Mouse (Mus musculus) forebrain, postnatal 0 days (tissue): ENCODE data around the gene Etfa. TPM values are rescaled to one million over a fixed set of nuclear protein-coding genes. Genes with fewer than 3 reads are reported as not detected.

ENCODE experiments used
- ATAC-seq: fragments of 200-750 bp; cut with Nextera tagmentation; 2 replicates; pipeline ENCODE4 v1.8.0; 2017; ENCODE audit warnings: mild to moderate bottlenecking, moderate library complexity
- DNase-seq: peaks from one replicate; pipeline ENCODE4 v3.0.0-alpha.2; 2015
- H3K27ac ChIP-seq: fragments of 300-500 bp; sonication (generic); 2 replicates; pipeline ENCODE4 v1.5.1; 2014; ENCODE audit warnings: low read depth, mild to moderate bottlenecking, antibody characterized with exemption, low read length, moderate library complexity, mixed read lengths
- H3K27me3 ChIP-seq: fragments of 300-500 bp; sonication (generic); 2 replicates; pipeline ENCODE4 v1.6.1; 2014; ENCODE audit warnings: mild to moderate bottlenecking, low read length, mixed read lengths; ENCODE audit not compliant: insufficient read depth
- H3K36me3 ChIP-seq: fragments of 300-500 bp; sonication (generic); 2 replicates; pipeline ENCODE4 v1.6.1; 2014; ENCODE audit warnings: mild to moderate bottlenecking, moderate library complexity; ENCODE audit not compliant: insufficient read depth
- H3K4me1 ChIP-seq: fragments of 300-500 bp; sonication (generic); 2 replicates; pipeline ENCODE4 v1.6.1; 2014; ENCODE audit warnings: antibody characterized with exemption; ENCODE audit not compliant: insufficient read depth
- H3K4me2 ChIP-seq: fragments of 300-500 bp; sonication (generic); 2 replicates; pipeline ENCODE4 v1.6.1; 2014; ENCODE audit warnings: low read depth, mild to moderate bottlenecking, moderate library complexity
- H3K4me3 ChIP-seq: fragments of 300-500 bp; sonication (generic); 2 replicates; pipeline ENCODE4 v1.5.1; 2014; ENCODE audit warnings: low read depth, low read length, mixed read lengths
- H3K9ac ChIP-seq: fragments of 300-500 bp; sonication (generic); 2 replicates; pipeline ENCODE4 v1.6.1; 2014; ENCODE audit warnings: mild to moderate bottlenecking
- H3K9me3 ChIP-seq: fragments of 300-500 bp; sonication (generic); 2 replicates; pipeline ENCODE4 v1.6.1; 2016; ENCODE audit warnings: low read length
- CTCF ChIP-seq: sonication (generic); IDR thresholded peaks from 2 replicates; pipeline ENCODE4 v1.5.1; 2016; ENCODE audit warnings: antibody characterized with exemption, control low read depth, low read depth
- WGBS: fragments of 180-500 bp; shearing (Covaris S2); extraction: QIAGEN DNeasy Blood & Tissue Kit; methylation state at CpG from one replicate; pipeline ENCODE4 v1.1.7; 2014; 5-methylcytosine and 5-hydroxymethylcytosine counted together
- polyA plus RNA-seq: library from polyadenylated mRNA; unstranded; fragments of >200 nt; fragmentation: Nextera tagmentation; extraction: Ambion mirVana; gene quantifications from 2 replicates; pipeline ENCODE4 v1.2.1, GENCODE M21; 2015
- total RNA-seq: library from RNA; depleted of rRNA; stranded (reverse); fragments of >200 nt; gene quantifications from 2 replicates; pipeline ENCODE4 v1.2.3, GENCODE M21; 2014

The Etfa gene
- total and polyA plus RNA-seq, 2 experiments from 2014 or later, result 17.9 to 96.0 TPM

DNA sequence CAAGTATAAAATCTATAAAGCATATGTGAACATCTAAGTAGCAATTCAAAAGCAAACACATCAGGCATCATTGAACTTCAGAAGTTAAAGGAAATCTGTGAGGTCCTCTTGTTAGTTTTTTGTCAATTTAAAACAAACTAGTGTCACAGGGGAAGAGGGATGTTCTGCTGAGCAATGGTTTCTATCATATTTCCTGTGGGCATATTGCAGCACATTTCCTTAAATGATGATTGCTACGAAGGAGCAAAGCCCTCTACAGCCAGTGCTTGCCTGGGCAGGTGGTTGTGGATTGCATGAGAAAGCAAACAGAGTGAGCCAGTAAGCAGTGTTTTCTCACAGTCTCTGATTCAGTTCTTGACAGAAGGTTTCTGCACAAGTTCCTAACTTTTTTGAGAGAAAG is 36.0 kb downstream of the Etfa start:
- Histone ChIP-seq H3K9me3 (no peaks in the 10 kb centered on the region), H3K27ac (no peak overlapping the region), H3K4me1 (no peaks in the 10 kb centered on the region), H3K4me3 (no peak overlapping the region), H3K9ac (no peak overlapping the region), H3K36me3 (no peaks in the 10 kb centered on the region), H3K27me3 (no peaks in the 10 kb centered on the region), H3K4me2 (no peak overlapping the region)
- ATAC-seq, result no peak
- TF ChIP-seq CTCF, result no peak
- 89% methylated on average over 1 of the region's 1 CpGs for WGBS
- DNase-seq, result no peak

DNA sequence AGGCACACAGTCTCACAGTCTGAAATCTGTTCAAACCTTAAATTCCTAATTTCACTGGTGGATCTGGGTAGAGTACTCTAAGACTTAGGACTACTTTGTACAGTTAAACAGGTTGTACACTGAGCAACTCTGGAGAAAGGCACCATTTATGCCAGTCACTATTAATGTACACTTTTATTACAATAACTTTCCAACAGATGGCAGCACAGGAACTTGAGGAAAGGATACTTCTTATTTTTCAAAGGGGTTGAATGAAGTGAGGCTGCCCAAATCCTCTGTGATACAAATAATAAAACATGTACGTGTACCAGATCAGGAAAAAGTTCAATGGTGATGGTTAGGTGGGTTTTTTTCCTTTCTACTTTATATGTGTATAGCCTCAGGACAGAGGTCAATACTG is 43.6 kb downstream of the Etfa start:
- no peak overlapping the region for H3K4me3 ChIP-seq
- no peaks in the 10 kb centered on the region for H3K9me3 ChIP-seq
- no peaks in the 10 kb centered on the region for H3K27me3 ChIP-seq
- no peak overlapping the region for H3K9ac ChIP-seq
- H3K4me1 ChIP-seq, result no peaks in the 10 kb centered on the region
- DNase-seq (peak; percentile 36), ATAC-seq (no peak)
- peak; percentile 52 for TF ChIP-seq CTCF
- H3K27ac ChIP-seq, result no peak overlapping the region
- 51% methylated on average over 1 of the region's 1 CpGs for WGBS
- no peaks in the 10 kb centered on the region for H3K36me3 ChIP-seq
- no peak overlapping the region for H3K4me2 ChIP-seq

DNA sequence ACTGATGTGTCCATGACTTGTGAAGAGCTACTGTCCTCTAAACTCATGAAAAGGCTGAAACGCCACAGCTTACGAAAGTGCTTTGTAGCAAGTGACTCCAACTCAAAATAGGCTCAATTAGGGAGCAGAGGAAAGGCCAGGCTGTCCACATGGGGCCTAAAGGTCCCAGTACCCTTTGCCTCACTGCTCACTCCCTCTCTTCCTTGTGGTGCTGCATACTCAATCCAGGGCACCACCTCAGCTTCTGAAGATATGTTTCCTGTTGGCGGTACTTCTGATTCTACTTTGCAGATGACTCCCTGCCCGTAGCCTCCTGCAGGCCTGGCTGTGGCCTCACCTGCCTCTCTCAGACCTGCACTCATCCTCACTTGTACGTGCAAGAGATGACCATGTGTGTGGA is 58.7 kb downstream of the Etfa start:
- no peak for ATAC-seq
- TF ChIP-seq CTCF, result no peak
- no peaks in the 10 kb centered on the region for H3K27me3 ChIP-seq
- H3K4me1 ChIP-seq, result no peaks in the 10 kb centered on the region
- DNase-seq, result no peak
- H3K4me3 ChIP-seq, result no peak overlapping the region
- no peak overlapping the region for H3K27ac ChIP-seq
- no peaks in the 10 kb centered on the region for H3K36me3 ChIP-seq
- H3K9me3 ChIP-seq, result no peaks in the 10 kb centered on the region
- H3K9ac ChIP-seq, result no peak overlapping the region
- H3K4me2 ChIP-seq, result no peak overlapping the region
- WGBS, result 93% methylated on average over 5 of the region's 5 CpGs

DNA sequence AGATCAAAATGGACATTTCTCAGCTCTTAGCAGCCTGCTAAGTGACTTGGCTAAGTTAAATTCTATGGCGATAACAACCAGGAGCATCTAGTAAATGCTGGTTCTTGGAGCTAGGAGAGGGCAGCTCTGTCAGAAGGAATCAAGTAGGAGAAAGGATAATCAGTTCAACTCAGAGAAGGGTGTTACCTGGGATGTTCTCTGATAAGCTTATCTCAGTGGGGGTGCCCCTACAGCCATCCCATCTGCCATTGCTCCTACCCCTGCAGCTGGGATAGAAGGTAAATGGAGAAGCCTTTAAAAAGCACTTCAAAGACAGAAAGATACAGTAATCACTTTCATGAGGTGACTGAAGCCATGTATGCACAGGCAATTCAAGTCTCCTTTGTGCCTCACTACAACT is 59.1 kb downstream of the Etfa start:
- H3K9ac ChIP-seq, result no peak overlapping the region
- no peak overlapping the region for H3K4me2 ChIP-seq
- no peak overlapping the region for H3K4me3 ChIP-seq
- H3K27me3 ChIP-seq, result no peaks in the 10 kb centered on the region
- DNase-seq (no peak), ATAC-seq (no peak)
- no peak for TF ChIP-seq CTCF
- no peaks in the 10 kb centered on the region for H3K9me3 ChIP-seq
- H3K27ac ChIP-seq, result no peak overlapping the region
- WGBS, result 98% methylated on average over 1 of the region's 1 CpGs
- no peaks in the 10 kb centered on the region for H3K36me3 ChIP-seq
- no peaks in the 10 kb centered on the region for H3K4me1 ChIP-seq

DNA sequence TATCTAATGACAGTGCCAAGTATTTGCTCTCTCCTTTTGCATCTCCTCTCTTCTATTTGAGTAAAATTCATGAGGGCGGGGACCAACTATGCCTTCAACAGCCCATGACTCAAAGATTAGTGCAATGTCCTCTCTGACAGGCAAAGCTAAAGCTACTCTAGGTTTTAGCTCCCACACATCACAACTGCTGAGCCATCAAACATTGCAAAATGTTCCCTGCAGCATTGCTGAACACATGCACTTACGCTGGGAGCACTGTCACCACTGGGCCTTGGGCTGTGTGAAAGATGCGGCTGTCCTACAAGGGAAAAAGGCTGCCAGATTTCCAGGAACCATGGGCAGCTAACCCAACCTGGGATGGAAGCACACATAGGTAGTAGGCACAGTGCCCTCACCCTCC is 60.6 kb downstream of the Etfa start:
- Histone ChIP-seq H3K27me3 (no peaks in the 10 kb centered on the region), H3K27ac (no peak overlapping the region), H3K9me3 (no peaks in the 10 kb centered on the region), H3K4me1 (no peaks in the 10 kb centered on the region), H3K36me3 (no peaks in the 10 kb centered on the region), H3K4me3 (no peak overlapping the region), H3K9ac (no peak overlapping the region), H3K4me2 (no peak overlapping the region)
- ATAC-seq (no peak), DNase-seq (no peak)
- no peak for TF ChIP-seq CTCF
- 98% methylated on average over 3 of the region's 3 CpGs for WGBS

DNA sequence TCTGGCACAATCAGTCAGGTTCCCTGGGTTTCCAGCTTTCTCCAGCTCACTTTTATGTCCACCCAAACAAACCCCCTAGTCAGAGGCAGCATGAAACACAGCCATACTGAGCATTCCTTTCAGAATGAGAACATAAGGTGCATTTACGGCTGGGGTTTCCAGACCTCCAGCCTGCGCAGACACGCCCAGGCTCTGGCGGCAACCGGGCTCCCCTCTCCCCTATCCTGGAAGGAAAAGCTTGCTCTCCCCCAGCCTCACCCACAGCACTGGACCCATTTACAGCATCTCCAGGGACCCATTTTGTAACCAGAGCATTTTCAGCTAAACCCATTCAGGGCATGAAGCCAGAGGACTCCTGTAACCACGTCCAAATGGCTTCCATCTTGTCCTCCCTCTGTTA is 62.0 kb downstream of the Etfa start:
- Histone ChIP-seq H3K4me2 (no peak overlapping the region), H3K9me3 (no peaks in the 10 kb centered on the region), H3K36me3 (no peaks in the 10 kb centered on the region), H3K9ac (no peak overlapping the region), H3K27me3 (no peaks in the 10 kb centered on the region), H3K4me1 (no peaks in the 10 kb centered on the region), H3K27ac (no peak overlapping the region), H3K4me3 (no peak overlapping the region)
- DNase-seq (no peak), ATAC-seq (no peak)
- no peak for TF ChIP-seq CTCF
- 84% methylated on average over 6 of the region's 6 CpGs for WGBS

DNA sequence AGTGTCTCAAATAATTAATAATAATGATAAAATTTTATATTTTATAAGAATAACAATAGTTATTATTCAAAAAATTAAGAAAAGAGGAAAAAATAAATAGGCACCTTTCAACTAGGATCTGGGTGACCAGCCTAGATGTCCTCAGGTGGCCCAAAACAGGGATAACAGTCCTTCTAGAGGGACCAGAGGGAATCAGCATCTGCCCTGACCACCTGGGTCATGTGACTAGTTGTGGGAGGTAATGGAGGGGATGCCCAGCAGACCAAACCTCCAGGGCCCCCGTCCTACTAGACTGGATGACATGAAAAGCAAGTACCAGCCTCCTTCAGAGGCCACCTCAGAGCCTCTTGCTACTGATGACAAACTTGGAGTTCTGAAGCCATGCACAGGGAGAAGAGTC is 62.9 kb downstream of the Etfa start:
- Histone ChIP-seq H3K4me2 (no peak overlapping the region), H3K9me3 (no peaks in the 10 kb centered on the region), H3K36me3 (no peaks in the 10 kb centered on the region), H3K4me1 (no peaks in the 10 kb centered on the region), H3K27ac (no peak overlapping the region), H3K9ac (no peak overlapping the region), H3K27me3 (no peaks in the 10 kb centered on the region), H3K4me3 (no peak overlapping the region)
- WGBS, result 70% methylated on average over 1 of the region's 1 CpGs
- DNase-seq, result no peak
- no peak for ATAC-seq
- no peak for TF ChIP-seq CTCF

DNA sequence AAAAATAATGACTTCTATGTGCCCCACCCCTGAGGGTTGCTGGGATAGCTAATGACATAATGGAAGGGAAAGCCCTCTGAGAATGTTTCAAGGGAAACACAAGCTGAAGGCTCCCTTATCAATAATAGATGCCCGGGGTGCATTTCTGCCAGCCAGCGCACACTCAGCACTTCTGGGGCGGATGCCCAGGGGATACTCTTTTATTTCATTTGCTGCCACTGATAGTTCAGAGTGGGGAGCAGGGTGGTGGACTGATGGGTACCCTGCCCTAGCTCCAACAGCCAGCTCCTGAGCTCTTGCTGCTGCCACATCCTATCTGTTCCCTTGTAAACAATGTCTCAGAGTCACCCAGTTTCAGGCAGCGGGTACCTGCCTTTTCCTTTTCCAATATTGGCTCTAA is 64.5 kb downstream of the Etfa start:
- 87% methylated on average over 4 of the region's 4 CpGs for WGBS
- no peaks in the 10 kb centered on the region for H3K4me1 ChIP-seq
- ATAC-seq, result no peak
- no peak for TF ChIP-seq CTCF
- no peak for DNase-seq
- H3K27me3 ChIP-seq, result no peaks in the 10 kb centered on the region
- no peak overlapping the region for H3K4me2 ChIP-seq
- H3K4me3 ChIP-seq, result no peak overlapping the region
- H3K36me3 ChIP-seq, result no peaks in the 10 kb centered on the region
- H3K9ac ChIP-seq, result no peak overlapping the region
- no peak overlapping the region for H3K27ac ChIP-seq
- H3K9me3 ChIP-seq, result no peaks in the 10 kb centered on the region
